In the genomic region with DNA sequence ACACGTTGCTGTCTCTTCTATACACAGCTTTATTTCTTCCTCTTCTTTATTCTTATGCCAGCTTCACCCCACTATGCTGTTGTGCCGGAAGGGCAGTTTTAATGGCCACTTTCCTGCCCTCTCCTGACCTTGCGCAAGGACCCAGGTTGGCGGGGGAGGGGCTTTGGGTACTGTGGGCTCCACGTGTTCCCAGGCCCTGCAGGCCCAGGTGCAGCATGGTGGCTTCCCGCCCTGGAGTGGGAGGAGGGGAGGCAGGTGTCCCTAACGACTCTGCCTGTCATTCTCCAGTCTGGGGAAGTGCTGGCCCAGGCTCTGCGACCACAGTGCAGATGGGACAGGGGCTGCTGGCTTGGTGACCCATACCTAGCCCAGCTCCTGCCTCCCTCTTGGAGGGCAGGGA, we compare ENCODE assay signal across 17 mouse cellular contexts. TPM values are rescaled to one million over a fixed set of nuclear protein-coding genes. Genes with fewer than 3 reads are reported as not detected.
DNase-seq lines count a peak whose midpoint lies in the region; ATAC-seq and TF ChIP-seq lines count a peak whose summit lies in the region.
"Had no signal": no experiment of that assay in that cellular context is flagged by ENCODE, and none has a peak within 500 bp of the region (broad histone marks: within the 10 kb centered on the region; RNA-seq: fewer than 3 reads in every experiment).

No protein-coding gene starts in this region.

- no peak overlapping the region for H3K4me2 ChIP-seq in liver, postnatal 0 days (ENCODE audit: low read depth, low read length)
- H3K4me2 ChIP-seq in neural tube, embryonic 15.5 days = no peak overlapping the region
- H3K4me2 ChIP-seq: midbrain, embryonic 12.5 days had no signal

- TF ChIP-seq CTCF in kidney, adult 2 months (conservative IDR thresholded peaks at IDR 0.05; ENCODE audit: insufficient read depth, insufficient read length, low read depth, low read length) = no peak
- TF ChIP-seq CTCF in liver, postnatal 0 days (IDR thresholded peaks at IDR 0.05; ENCODE audit: low read depth) = no peak

- WGBS in kidney, adult 2 months = 33% methylated on average over 8 of the region's 8 CpGs
- 47% methylated on average over 8 of the region's 8 CpGs for WGBS in embryonic facial prominence, embryonic 10.5 days
- 40% methylated on average over 8 of the region's 8 CpGs for WGBS in liver, postnatal 0 days (ENCODE audit: insufficient replicate concordance)
- 48% methylated on average over 8 of the region's 8 CpGs for WGBS in neural tube, embryonic 15.5 days
- WGBS in hindbrain, embryonic 10.5 days = 59% methylated on average over 8 of the region's 8 CpGs

- ATAC-seq in liver, postnatal 0 days = 0 out of 2 replicates have a peak, but pooled peaks have one; percentile 21
- ATAC-seq in neural tube, embryonic 15.5 days (ENCODE audit: low FRiP score) = no peak
- ATAC-seq: CD4-positive, CD25-positive, alpha-beta regulatory T cell, adult 4 months; forebrain, embryonic 14.5 days had no signal

- TF ChIP-seq POLR2A in kidney, adult 2 months (IDR thresholded peaks at IDR 0.05; ENCODE audit: low read depth, low read length) = no peak

- no peaks in the 10 kb centered on the region for H3K27me3 ChIP-seq in kidney, adult 2 months (replicated peaks; ENCODE audit: control insufficient read depth, insufficient read depth, low read length)
- H3K27me3 ChIP-seq in embryonic facial prominence, embryonic 10.5 days (replicated peaks; ENCODE audit: low read depth, poor library complexity, severe bottlenecking) = no peaks in the 10 kb centered on the region
- H3K27me3 ChIP-seq in liver, postnatal 0 days (ENCODE audit: insufficient read depth, low read length) = no peaks in the 10 kb centered on the region
- no peaks in the 10 kb centered on the region for H3K27me3 ChIP-seq in neural tube, embryonic 15.5 days (replicated peaks)
- H3K27me3 ChIP-seq in hindbrain, embryonic 10.5 days (ENCODE audit: insufficient read depth, poor library complexity, severe bottlenecking) = no peaks in the 10 kb centered on the region
- H3K27me3 ChIP-seq: midbrain, embryonic 12.5 days had no signal

- H3K9ac ChIP-seq in liver, postnatal 0 days (replicated peaks) = no peak overlapping the region
- H3K9ac ChIP-seq in neural tube, embryonic 15.5 days (replicated peaks) = no peak overlapping the region
- H3K9ac ChIP-seq: liver, embryonic 14.5 days; midbrain, embryonic 12.5 days had no signal

- H3K27ac ChIP-seq in kidney, adult 2 months (ENCODE audit: insufficient read depth, low read depth, low read length) = no peak overlapping the region
- peak overlapping the region; percentile 45; the same call in 1 of the 2 replicates for H3K27ac ChIP-seq in embryonic facial prominence, embryonic 10.5 days (replicated peaks)
- no peak overlapping the region for H3K27ac ChIP-seq in liver, postnatal 0 days (ENCODE audit: low read depth)
- no peak overlapping the region for H3K27ac ChIP-seq in neural tube, embryonic 15.5 days (replicated peaks)
- no peak overlapping the region for H3K27ac ChIP-seq in hindbrain, embryonic 10.5 days
- H3K27ac ChIP-seq: liver, embryonic 14.5 days; midbrain, embryonic 12.5 days had no signal

- peaks cover 7% of the 10 kb centered on the region; the same call in 1 of the 2 replicates for H3K4me1 ChIP-seq in kidney, adult 2 months (ENCODE audit: control insufficient read depth, insufficient read depth, low read length)
- H3K4me1 ChIP-seq in embryonic facial prominence, embryonic 10.5 days = peaks cover 19% of the 10 kb centered on the region
- peaks cover 12% of the 10 kb centered on the region for H3K4me1 ChIP-seq in liver, postnatal 0 days (ENCODE audit: insufficient read depth)
- peaks cover 8% of the 10 kb centered on the region for H3K4me1 ChIP-seq in neural tube, embryonic 15.5 days
- H3K4me1 ChIP-seq in hindbrain, embryonic 10.5 days (replicated peaks) = peaks cover 16% of the 10 kb centered on the region

- H3K9me3 ChIP-seq in embryonic facial prominence, embryonic 10.5 days = no peaks in the 10 kb centered on the region
- H3K9me3 ChIP-seq in liver, postnatal 0 days (ENCODE audit: low read length) = no peaks in the 10 kb centered on the region
- H3K9me3 ChIP-seq in neural tube, embryonic 15.5 days (replicated peaks) = no peaks in the 10 kb centered on the region
- no peaks in the 10 kb centered on the region for H3K9me3 ChIP-seq in hindbrain, embryonic 10.5 days
- H3K9me3 ChIP-seq: midbrain, embryonic 12.5 days had no signal

- no peak overlapping the region for H3K4me3 ChIP-seq in kidney, adult 2 months (ENCODE audit: insufficient read depth, low read depth, low read length)
- H3K4me3 ChIP-seq in embryonic facial prominence, embryonic 10.5 days = no peak overlapping the region
- H3K4me3 ChIP-seq in liver, postnatal 0 days (ENCODE audit: low read depth, low read length) = no peak overlapping the region
- H3K4me3 ChIP-seq in neural tube, embryonic 15.5 days (replicated peaks) = no peak overlapping the region
- no peak overlapping the region for H3K4me3 ChIP-seq in hindbrain, embryonic 10.5 days
- H3K4me3 ChIP-seq: midbrain, embryonic 12.5 days had no signal

- DNase-seq in kidney, adult 2 months = peak; percentile 27
- no peak for DNase-seq in kidney, adult 18-20 months
- peak; percentile 27 for DNase-seq in embryonic facial prominence, embryonic 10.5 days (ENCODE audit: low spot score)
- DNase-seq in liver, postnatal 0 days = peak; percentile 66
- peak; percentile 75 to 80 for DNase-seq in thymus, postnatal 10 days (ENCODE audit: low spot score in 2 of 2)
- no peak for DNase-seq in layer of hippocampus, adult 9-10 months (ENCODE audit: low spot score)
- DNase-seq in hindbrain, embryonic 10.5 days (ENCODE audit: low spot score) = no peak
- DNase-seq: adrenal gland, postnatal 14 days; gastrocnemius, postnatal 25 days; heart, postnatal 14 days; layer of hippocampus, postnatal 36 days had no signal

- H3K36me3 ChIP-seq in kidney, adult 2 months (ENCODE audit: control insufficient read depth, insufficient read depth, low read length) = no peaks in the 10 kb centered on the region
- no peaks in the 10 kb centered on the region for H3K36me3 ChIP-seq in embryonic facial prominence, embryonic 10.5 days (replicated peaks)
- H3K36me3 ChIP-seq in liver, postnatal 0 days (replicated peaks; ENCODE audit: insufficient read depth, low read length) = no peaks in the 10 kb centered on the region
- H3K36me3 ChIP-seq in neural tube, embryonic 15.5 days = no peaks in the 10 kb centered on the region
- no peaks in the 10 kb centered on the region for H3K36me3 ChIP-seq in hindbrain, embryonic 10.5 days
- H3K36me3 ChIP-seq: midbrain, embryonic 12.5 days had no signal

- TF ChIP-seq EP300 in liver, postnatal 0 days (IDR thresholded peaks at IDR 0.05; ENCODE audit: low read depth) = no peak

RNA-seq across cellular contexts. Expression of a gene that starts 4.4 kb away (rescaled TPM):
- 0.06 TPM in 1 of 2 replicates, not detected in the other for polyA plus RNA-seq in kidney, adult 2 months (2012; rRNA removed)
- 0.62 and 1.6 TPM in 2 replicates for polyA plus RNA-seq in embryonic facial prominence, embryonic 10.5 days (2016; fragmentation: Nextera tagmentation; extraction: Ambion mirVana)
- polyA plus RNA-seq in liver, postnatal 0 days (2015; fragmentation: Nextera tagmentation; extraction: Ambion mirVana) = 0.11 and 0.14 TPM in 2 replicates
- polyA plus RNA-seq in neural tube, embryonic 15.5 days (2015; fragmentation: Nextera tagmentation; extraction: Ambion mirVana) = 0.19 and 43.5 TPM in 2 replicates
- polyA plus RNA-seq in hindbrain, embryonic 10.5 days (2016; fragmentation: Nextera tagmentation; extraction: Ambion mirVana) = 0.43 and 0.62 TPM in 2 replicates
- polyA plus RNA-seq: small intestine, adult 2 months had no signal

RNA-seq across cellular contexts. Expression of a gene that starts 4.6 kb away (rescaled TPM):
- polyA plus RNA-seq in kidney, adult 2 months (2012; rRNA removed) = 131 and 174 TPM in 2 replicates
- 44.8 TPM in 2 replicates for polyA plus RNA-seq in embryonic facial prominence, embryonic 10.5 days (2016; fragmentation: Nextera tagmentation; extraction: Ambion mirVana)
- polyA plus RNA-seq in liver, postnatal 0 days (2015; fragmentation: Nextera tagmentation; extraction: Ambion mirVana) = 192 and 213 TPM in 2 replicates
- 53.8 and 56.8 TPM in 2 replicates for polyA plus RNA-seq in neural tube, embryonic 15.5 days (2015; fragmentation: Nextera tagmentation; extraction: Ambion mirVana)
- 57.3 and 59.3 TPM in 2 replicates for polyA plus RNA-seq in hindbrain, embryonic 10.5 days (2016; fragmentation: Nextera tagmentation; extraction: Ambion mirVana)

RNA-seq across cellular contexts. Expression of a gene that starts 14.6 kb away (rescaled TPM):
- 30.5 and 38.4 TPM in 2 replicates for polyA plus RNA-seq in kidney, adult 2 months (2012; rRNA removed)
- polyA plus RNA-seq in embryonic facial prominence, embryonic 10.5 days (2016; fragmentation: Nextera tagmentation; extraction: Ambion mirVana) = 222 and 236 TPM in 2 replicates
- polyA plus RNA-seq in liver, postnatal 0 days (2015; fragmentation: Nextera tagmentation; extraction: Ambion mirVana) = 63.6 and 64.1 TPM in 2 replicates
- 77.2 and 88.4 TPM in 2 replicates for polyA plus RNA-seq in neural tube, embryonic 15.5 days (2015; fragmentation: Nextera tagmentation; extraction: Ambion mirVana)
- 164 and 209 TPM in 2 replicates for polyA plus RNA-seq in hindbrain, embryonic 10.5 days (2016; fragmentation: Nextera tagmentation; extraction: Ambion mirVana)

RNA-seq across cellular contexts. Expression of a gene that starts 15.9 kb away (rescaled TPM):
- 48.3 and 51.4 TPM in 2 replicates for polyA plus RNA-seq in kidney, adult 2 months (2012; rRNA removed)
- polyA plus RNA-seq in embryonic facial prominence, embryonic 10.5 days (2016; fragmentation: Nextera tagmentation; extraction: Ambion mirVana) = 65.8 and 68.2 TPM in 2 replicates
- polyA plus RNA-seq in liver, postnatal 0 days (2015; fragmentation: Nextera tagmentation; extraction: Ambion mirVana) = 23.0 and 24.1 TPM in 2 replicates
- polyA plus RNA-seq in neural tube, embryonic 15.5 days (2015; fragmentation: Nextera tagmentation; extraction: Ambion mirVana) = 72.2 and 76.1 TPM in 2 replicates
- polyA plus RNA-seq in hindbrain, embryonic 10.5 days (2016; fragmentation: Nextera tagmentation; extraction: Ambion mirVana) = 65.8 and 73.6 TPM in 2 replicates

RNA-seq across cellular contexts. Expression of a gene that starts 38.9 kb away (rescaled TPM):
- polyA plus RNA-seq in kidney, adult 2 months (2012; rRNA removed) = 54.3 and 59.7 TPM in 2 replicates
- polyA plus RNA-seq in embryonic facial prominence, embryonic 10.5 days (2016; fragmentation: Nextera tagmentation; extraction: Ambion mirVana) = 0.51 and 0.57 TPM in 2 replicates
- polyA plus RNA-seq in liver, postnatal 0 days (2015; fragmentation: Nextera tagmentation; extraction: Ambion mirVana) = 707 and 780 TPM in 2 replicates
- polyA plus RNA-seq in neural tube, embryonic 15.5 days (2015; fragmentation: Nextera tagmentation; extraction: Ambion mirVana) = 1.7 and 1.9 TPM in 2 replicates
- polyA plus RNA-seq in hindbrain, embryonic 10.5 days (2016; fragmentation: Nextera tagmentation; extraction: Ambion mirVana) = 0.18 and 0.36 TPM in 2 replicates
- polyA plus RNA-seq: CD4-positive, CD25-positive, alpha-beta regulatory T cell, adult 4 months had no signal

Comparison
In these comparisons a context has a peak if more than half of its experiments do, and no peak if none do; other contexts are left out.
1. DNase-seq: peak in kidney, adult 2 months (single experiment), embryonic facial prominence, embryonic 10.5 days (single experiment), liver, postnatal 0 days (single experiment) and thymus, postnatal 10 days (2 of 2); none in kidney, adult 18-20 months (single experiment), layer of hippocampus, adult 9-10 months (single experiment) and hindbrain, embryonic 10.5 days (single experiment).